Mouse (Mus musculus): ENCODE results near the gene Ncl. TPM values are rescaled to one million over a fixed set of nuclear protein-coding genes. Genes with fewer than 3 reads are reported as not detected.

The Ncl gene
- polyA plus RNA-seq, 1 experiment from 2014 or later, result 483 TPM

DNA sequence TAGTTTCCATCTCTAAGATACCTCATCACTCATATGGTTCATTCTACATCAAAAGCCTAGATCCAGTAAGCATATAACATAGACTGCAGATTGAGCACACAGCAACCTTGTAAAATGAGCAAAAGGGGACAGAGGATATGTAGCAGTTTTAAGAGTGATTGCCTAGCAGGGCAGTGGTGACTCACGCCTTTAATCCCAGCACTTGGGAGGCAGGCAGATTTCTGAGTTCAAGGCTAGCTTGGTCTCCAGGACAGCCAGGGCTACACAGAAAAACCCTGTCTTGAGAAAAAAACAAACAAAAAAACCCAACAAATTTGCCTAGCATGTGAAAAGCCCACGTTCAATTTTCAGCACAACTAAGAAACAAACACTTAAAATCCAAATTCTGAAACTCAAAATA lies 5.0 kb downstream of the Ncl start:
- Histone ChIP-seq H3K27me3 (ENCODE audit: control insufficient read depth, insufficient read depth, low read length) (no peaks in the 10 kb centered on the region), H3K27ac (replicated peaks; ENCODE audit: low read depth, low read length) (no peak overlapping the region), H3K9ac (ENCODE audit: low read length) (no peak overlapping the region), H3K4me1 (ENCODE audit: control insufficient read depth, insufficient read depth, low read length) (no peaks in the 10 kb centered on the region), H3K36me3 (ENCODE audit: control insufficient read depth, insufficient read depth, low read length) (peaks cover 53% of the 10 kb centered on the region), H3K4me3 (ENCODE audit: low read depth, low read length) (no peak overlapping the region), H3K4me2 (ENCODE audit: low read depth, severe bottlenecking) (no peak overlapping the region), H3K9me3 (ENCODE audit: control insufficient read depth, low read length) (no peaks in the 10 kb centered on the region)
- 87% methylated on average over 2 of the region's 2 CpGs for WGBS
- ATAC-seq (ENCODE audit: insufficient number of reproducible peaks, low FRiP score, low TSS enrichment, low read depth), result no peak
- DNase-seq (ENCODE audit: low spot score), result no peak

DNA sequence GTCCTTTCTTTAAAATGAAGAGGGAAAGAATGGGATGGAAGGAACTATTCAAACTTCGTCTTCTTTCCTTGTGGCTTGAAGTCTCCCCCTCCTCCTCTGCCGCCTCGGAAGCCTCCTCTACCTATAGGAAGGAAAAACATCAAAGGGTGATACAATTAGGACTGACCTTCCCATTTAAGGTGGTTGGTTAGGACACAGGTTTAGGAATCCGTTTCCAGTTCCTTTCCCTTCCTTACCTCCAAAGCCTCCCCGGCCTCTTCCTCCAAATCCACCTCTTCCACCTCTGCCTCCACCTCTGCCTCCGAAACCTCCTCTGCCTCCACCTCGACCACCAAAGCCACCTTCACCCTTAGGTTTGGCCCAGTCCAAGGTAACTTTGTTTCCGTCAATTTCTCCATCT lies 8.6 kb downstream of the Ncl start:
- ATAC-seq (ENCODE audit: insufficient number of reproducible peaks, low FRiP score, low TSS enrichment, low read depth), result no peak
- no peaks in the 10 kb centered on the region for H3K27me3 ChIP-seq (ENCODE audit: control insufficient read depth, insufficient read depth, low read length)
- H3K9ac ChIP-seq (ENCODE audit: low read length), result no peak overlapping the region
- no peak for DNase-seq (ENCODE audit: low spot score)
- H3K4me1 ChIP-seq (ENCODE audit: control insufficient read depth, insufficient read depth, low read length), result no peaks in the 10 kb centered on the region
- WGBS, result 89% methylated on average over 8 of the region's 8 CpGs
- peaks cover 46% of the 10 kb centered on the region for H3K36me3 ChIP-seq (ENCODE audit: control insufficient read depth, insufficient read depth, low read length)
- H3K27ac ChIP-seq (replicated peaks; ENCODE audit: low read depth, low read length), result no peak overlapping the region
- H3K9me3 ChIP-seq (ENCODE audit: control insufficient read depth, low read length), result no peaks in the 10 kb centered on the region
- no peak overlapping the region for H3K4me3 ChIP-seq (ENCODE audit: low read depth, low read length)
- H3K4me2 ChIP-seq (ENCODE audit: low read depth, severe bottlenecking), result no peak overlapping the region

DNA sequence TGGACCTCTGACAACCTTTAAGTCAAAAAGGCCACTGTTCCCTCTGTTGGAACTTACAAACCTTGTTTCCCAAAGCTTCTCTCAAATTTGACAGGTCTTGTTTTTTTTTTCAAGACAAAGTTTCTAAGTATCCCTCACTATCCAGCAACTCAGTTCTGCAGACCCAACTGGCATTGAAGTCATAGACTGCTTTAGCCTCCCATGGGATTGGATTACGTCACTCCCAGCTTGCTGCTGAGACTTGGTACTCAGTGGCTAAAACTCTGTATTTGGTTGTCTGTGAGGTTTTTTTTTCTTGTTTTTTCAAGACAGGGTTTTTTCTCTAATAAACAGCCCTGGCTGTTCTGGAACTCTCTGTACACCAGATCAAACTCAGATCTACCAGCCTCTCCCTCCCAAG lies 9.5 kb downstream of the Ncl start:
- Histone ChIP-seq H3K27me3 (ENCODE audit: control insufficient read depth, insufficient read depth, low read length) (no peaks in the 10 kb centered on the region), H3K9ac (ENCODE audit: low read length) (no peak overlapping the region), H3K4me3 (ENCODE audit: low read depth, low read length) (no peak overlapping the region), H3K9me3 (ENCODE audit: control insufficient read depth, low read length) (no peaks in the 10 kb centered on the region), H3K4me2 (ENCODE audit: low read depth, severe bottlenecking) (no peak overlapping the region), H3K36me3 (ENCODE audit: control insufficient read depth, insufficient read depth, low read length) (peaks cover 40% of the 10 kb centered on the region), H3K27ac (replicated peaks; ENCODE audit: low read depth, low read length) (no peak overlapping the region), H3K4me1 (ENCODE audit: control insufficient read depth, insufficient read depth, low read length) (no peaks in the 10 kb centered on the region)
- ATAC-seq (ENCODE audit: insufficient number of reproducible peaks, low FRiP score, low TSS enrichment, low read depth), result no peak
- DNase-seq (ENCODE audit: low spot score), result no peak
- WGBS, result 83% methylated on average over 1 of the region's 1 CpGs

DNA sequence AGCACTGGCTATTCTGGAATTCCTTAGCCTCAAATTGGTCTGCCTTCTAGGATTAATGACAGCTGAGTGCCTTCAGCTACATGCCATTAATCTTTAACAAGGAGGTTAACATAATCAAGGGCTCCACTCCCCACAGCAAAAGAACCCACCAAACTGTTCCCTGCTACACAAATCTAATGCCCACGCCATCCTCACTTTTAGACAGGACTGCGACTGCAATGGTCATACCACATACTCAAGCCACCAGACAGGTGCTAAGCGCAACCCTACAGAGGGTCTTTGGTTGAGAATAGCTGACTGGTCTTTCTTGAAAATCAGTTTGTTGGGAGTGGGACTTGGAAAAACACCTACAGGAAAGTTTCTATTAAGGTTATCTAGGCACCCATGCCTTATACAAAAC lies 10.0 kb downstream of the Ncl start:
- Histone ChIP-seq H3K9ac (ENCODE audit: low read length) (no peak overlapping the region), H3K9me3 (ENCODE audit: control insufficient read depth, low read length) (no peaks in the 10 kb centered on the region), H3K36me3 (ENCODE audit: control insufficient read depth, insufficient read depth, low read length) (peaks cover 37% of the 10 kb centered on the region), H3K4me3 (ENCODE audit: low read depth, low read length) (no peak overlapping the region), H3K4me1 (ENCODE audit: control insufficient read depth, insufficient read depth, low read length) (no peaks in the 10 kb centered on the region), H3K4me2 (ENCODE audit: low read depth, severe bottlenecking) (no peak overlapping the region), H3K27ac (replicated peaks; ENCODE audit: low read depth, low read length) (no peak overlapping the region), H3K27me3 (ENCODE audit: control insufficient read depth, insufficient read depth, low read length) (no peaks in the 10 kb centered on the region)
- 95% methylated on average over 3 of the region's 3 CpGs for WGBS
- DNase-seq (ENCODE audit: low spot score) (no peak), ATAC-seq (ENCODE audit: insufficient number of reproducible peaks, low FRiP score, low TSS enrichment, low read depth) (no peak)

DNA sequence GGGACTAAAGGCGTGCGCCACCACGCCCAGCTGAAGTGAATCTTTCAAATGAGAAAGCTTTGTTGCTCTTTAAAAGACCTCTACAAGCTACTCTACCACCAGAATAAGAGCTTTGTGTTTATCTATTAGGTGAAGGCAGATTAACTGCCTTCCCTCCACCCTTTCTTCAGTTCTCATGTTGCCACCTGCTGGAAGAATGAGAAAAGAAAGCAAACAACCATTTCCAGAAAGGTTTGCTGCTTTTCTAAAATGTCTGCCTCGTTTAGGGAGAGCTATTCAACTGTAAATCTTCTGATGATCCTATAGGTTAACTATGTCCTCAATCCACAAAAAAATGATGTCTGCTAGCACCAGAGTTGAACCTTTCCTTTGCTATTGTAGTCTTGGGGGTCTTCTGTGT lies 10.4 kb downstream of the Ncl start:
- no peaks in the 10 kb centered on the region for H3K4me1 ChIP-seq (ENCODE audit: control insufficient read depth, insufficient read depth, low read length)
- H3K27ac ChIP-seq (replicated peaks; ENCODE audit: low read depth, low read length), result no peak overlapping the region
- no peak for ATAC-seq (ENCODE audit: insufficient number of reproducible peaks, low FRiP score, low TSS enrichment, low read depth)
- no peaks in the 10 kb centered on the region for H3K27me3 ChIP-seq (ENCODE audit: control insufficient read depth, insufficient read depth, low read length)
- no peak overlapping the region for H3K4me2 ChIP-seq (ENCODE audit: low read depth, severe bottlenecking)
- H3K4me3 ChIP-seq (ENCODE audit: low read depth, low read length), result no peak overlapping the region
- WGBS, result 78% methylated on average over 4 of the region's 4 CpGs
- no peak overlapping the region for H3K9ac ChIP-seq (ENCODE audit: low read length)
- no peak for DNase-seq (ENCODE audit: low spot score)
- H3K36me3 ChIP-seq (ENCODE audit: control insufficient read depth, insufficient read depth, low read length), result peaks cover 36% of the 10 kb centered on the region
- no peaks in the 10 kb centered on the region for H3K9me3 ChIP-seq (ENCODE audit: control insufficient read depth, low read length)

DNA sequence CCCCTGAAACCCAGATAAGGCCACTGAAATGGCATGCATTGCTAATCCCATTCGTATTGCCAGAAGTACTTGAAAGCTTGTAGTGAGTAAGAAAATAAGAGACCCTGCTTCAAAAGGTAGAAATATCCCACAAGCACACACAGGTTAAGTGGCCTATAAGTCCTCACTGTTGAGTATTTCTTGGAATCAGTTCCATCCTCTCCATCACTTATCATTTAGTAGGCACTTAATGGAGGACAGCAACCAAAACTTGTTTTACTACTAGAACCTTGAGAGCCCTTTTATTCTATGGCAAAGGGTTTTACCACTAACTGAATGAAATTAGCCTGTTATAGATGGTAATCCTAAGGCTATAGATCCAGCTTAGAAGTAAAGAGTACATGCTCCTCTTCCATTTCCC lies 11.1 kb downstream of the Ncl start:
- no peak overlapping the region for H3K4me3 ChIP-seq (ENCODE audit: low read depth, low read length)

DNA sequence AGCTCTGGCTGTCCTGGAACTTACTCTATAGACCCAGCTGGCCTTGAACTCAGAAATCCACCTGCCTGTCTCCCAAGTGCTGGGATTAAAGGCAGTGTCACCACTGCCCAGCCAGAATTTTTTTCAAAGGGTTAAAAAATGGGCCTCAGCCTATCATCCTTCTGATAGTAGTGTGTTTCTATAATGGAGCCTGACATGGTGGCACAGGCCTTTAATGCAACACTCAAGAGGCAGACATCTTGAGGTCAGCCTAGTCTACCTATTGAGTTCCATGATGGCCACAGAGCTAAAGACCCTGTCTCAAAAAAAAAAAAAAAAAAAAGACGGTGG lies 11.5 kb downstream of the Ncl start:
- Histone ChIP-seq H3K4me1 (ENCODE audit: control insufficient read depth, insufficient read depth, low read length) (no peaks in the 10 kb centered on the region), H3K9me3 (ENCODE audit: control insufficient read depth, low read length) (no peaks in the 10 kb centered on the region), H3K9ac (ENCODE audit: low read length) (no peak overlapping the region), H3K27me3 (ENCODE audit: control insufficient read depth, insufficient read depth, low read length) (no peaks in the 10 kb centered on the region), H3K27ac (replicated peaks; ENCODE audit: low read depth, low read length) (no peak overlapping the region), H3K4me2 (ENCODE audit: low read depth, severe bottlenecking) (no peak overlapping the region), H3K36me3 (ENCODE audit: control insufficient read depth, insufficient read depth, low read length) (peaks cover 33% of the 10 kb centered on the region), H3K4me3 (ENCODE audit: low read depth, low read length) (no peak overlapping the region)
- DNase-seq (ENCODE audit: low spot score), result no peak
- WGBS, result 67% methylated on average over 1 of the region's 1 CpGs
- ATAC-seq (ENCODE audit: insufficient number of reproducible peaks, low FRiP score, low TSS enrichment, low read depth), result no peak

More for the DNA sequence above, 11.1 kb downstream of the Ncl start:
- Histone ChIP-seq H3K4me2 (ENCODE audit: low read depth, severe bottlenecking) (no peak overlapping the region), H3K9me3 (ENCODE audit: control insufficient read depth, low read length) (no peaks in the 10 kb centered on the region), H3K27ac (replicated peaks; ENCODE audit: low read depth, low read length) (no peak overlapping the region), H3K4me1 (ENCODE audit: control insufficient read depth, insufficient read depth, low read length) (no peaks in the 10 kb centered on the region), H3K27me3 (ENCODE audit: control insufficient read depth, insufficient read depth, low read length) (no peaks in the 10 kb centered on the region), H3K36me3 (ENCODE audit: control insufficient read depth, insufficient read depth, low read length) (peaks cover 33% of the 10 kb centered on the region), H3K9ac (ENCODE audit: low read length) (no peak overlapping the region)
- WGBS, result 61% methylated on average over 1 of the region's 1 CpGs
- no peak for DNase-seq (ENCODE audit: low spot score)
- ATAC-seq (ENCODE audit: insufficient number of reproducible peaks, low FRiP score, low TSS enrichment, low read depth), result no peak

DNA sequence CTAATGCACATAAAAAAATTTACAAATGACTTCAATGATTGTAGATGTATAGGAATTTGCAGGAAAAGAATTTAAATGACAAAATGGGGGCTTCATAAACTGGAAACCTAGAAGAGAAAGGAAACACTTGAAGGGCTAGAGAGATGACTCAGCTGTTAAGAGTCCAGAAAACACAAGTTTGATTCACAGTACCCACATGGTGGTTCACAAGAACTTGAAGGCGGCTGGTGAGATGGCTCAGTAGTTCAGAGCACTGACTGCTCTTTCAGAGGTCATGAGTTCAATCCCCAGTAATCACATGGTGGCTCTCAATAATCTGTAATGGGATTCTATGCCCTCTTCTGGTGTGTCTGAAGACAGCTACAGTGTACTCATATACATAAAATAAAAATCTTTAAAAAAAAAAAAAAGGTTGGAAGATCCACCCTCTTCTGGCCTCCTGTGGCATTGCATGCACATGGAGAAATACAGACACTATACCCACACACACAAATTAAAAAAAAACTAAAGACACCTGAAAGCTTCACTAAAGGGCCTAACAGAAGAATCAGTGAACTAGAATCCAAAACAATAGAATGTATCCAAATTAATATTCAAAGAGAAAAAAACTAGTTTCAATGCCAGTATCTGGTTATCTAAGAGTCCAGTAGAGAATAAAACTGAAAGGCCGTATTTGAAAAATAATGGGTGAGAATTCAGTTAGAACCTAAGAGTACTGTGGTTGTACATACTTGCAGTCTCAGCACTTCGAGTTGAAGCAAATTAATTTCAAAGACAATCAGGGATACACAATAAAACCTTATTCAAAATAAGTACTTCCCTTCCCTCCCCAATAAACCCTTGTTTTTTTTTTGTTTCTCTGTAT lies 12.1 kb downstream of the Ncl start:
- Histone ChIP-seq H3K9ac (ENCODE audit: low read length) (no peak overlapping the region), H3K4me1 (ENCODE audit: control insufficient read depth, insufficient read depth, low read length) (no peaks in the 10 kb centered on the region), H3K9me3 (ENCODE audit: control insufficient read depth, low read length) (no peaks in the 10 kb centered on the region), H3K27me3 (ENCODE audit: control insufficient read depth, insufficient read depth, low read length) (no peaks in the 10 kb centered on the region), H3K27ac (replicated peaks; ENCODE audit: low read depth, low read length) (no peak overlapping the region), H3K4me3 (ENCODE audit: low read depth, low read length) (no peak overlapping the region), H3K4me2 (ENCODE audit: low read depth, severe bottlenecking) (no peak overlapping the region), H3K36me3 (ENCODE audit: control insufficient read depth, insufficient read depth, low read length) (peaks cover 28% of the 10 kb centered on the region)
- ATAC-seq (ENCODE audit: insufficient number of reproducible peaks, low FRiP score, low TSS enrichment, low read depth) (no peak), DNase-seq (ENCODE audit: low spot score) (no peak)
- WGBS, result 86% methylated on average over 3 of the region's 3 CpGs

DNA sequence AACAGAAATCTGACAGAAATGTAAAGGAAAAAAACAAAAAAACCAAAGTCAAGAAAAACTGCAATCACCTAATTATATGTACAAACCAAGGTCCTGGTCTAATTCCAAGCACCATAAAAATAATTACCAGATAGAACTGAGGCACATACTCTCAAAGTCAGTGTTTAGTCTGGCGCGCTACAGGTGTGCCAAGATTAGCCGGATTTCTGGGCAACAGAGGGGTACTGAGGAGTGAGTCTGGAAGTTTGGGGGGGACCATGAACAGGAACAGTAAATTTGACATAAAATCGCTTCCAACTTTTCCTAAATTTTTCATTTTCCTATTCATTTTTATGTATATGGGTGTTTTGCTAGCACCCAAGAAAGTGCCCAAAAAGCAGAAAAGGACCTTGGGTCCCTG lies 13.2 kb downstream of the Ncl start:
- ATAC-seq (ENCODE audit: insufficient number of reproducible peaks, low FRiP score, low TSS enrichment, low read depth) (no peak), DNase-seq (ENCODE audit: low spot score) (no peak)
- peaks cover 22% of the 10 kb centered on the region for H3K36me3 ChIP-seq (ENCODE audit: control insufficient read depth, insufficient read depth, low read length)
- 93% methylated on average over 4 of the region's 4 CpGs for WGBS
- H3K4me3 ChIP-seq (ENCODE audit: low read depth, low read length), result no peak overlapping the region
- no peaks in the 10 kb centered on the region for H3K27me3 ChIP-seq (ENCODE audit: control insufficient read depth, insufficient read depth, low read length)
- H3K9me3 ChIP-seq (ENCODE audit: control insufficient read depth, low read length), result no peaks in the 10 kb centered on the region
- H3K27ac ChIP-seq (replicated peaks; ENCODE audit: low read depth, low read length), result no peak overlapping the region
- H3K4me1 ChIP-seq (ENCODE audit: control insufficient read depth, insufficient read depth, low read length), result no peaks in the 10 kb centered on the region
- no peak overlapping the region for H3K4me2 ChIP-seq (ENCODE audit: low read depth, severe bottlenecking)
- no peak overlapping the region for H3K9ac ChIP-seq (ENCODE audit: low read length)

Data from limb, embryonic 11.5 days (tissue).